28 mouse cellular contexts compared by ENCODE assay signal in genomic region chr12:104142427-104142826, GRCm38 (mm10). TPM values are rescaled to one million over a fixed set of nuclear protein-coding genes. Genes with fewer than 3 reads are reported as not detected.
"Had no signal": no experiment of that assay in that cellular context is flagged by ENCODE, and none has a peak within 500 bp of the region (broad histone marks: within the 10 kb centered on the region; RNA-seq: fewer than 3 reads in every experiment).

No protein-coding gene starts in this region.

- H3K4me1 ChIP-seq: liver, embryonic 13.5 days; midbrain, embryonic 13.5 days; stomach, embryonic 15.5 days had no signal

- H3K9ac ChIP-seq: liver, embryonic 13.5 days; midbrain, embryonic 13.5 days; stomach, embryonic 15.5 days had no signal

- H3K27me3 ChIP-seq: liver, embryonic 13.5 days; midbrain, embryonic 13.5 days; stomach, embryonic 15.5 days had no signal

- H3K27ac ChIP-seq: liver, embryonic 13.5 days; midbrain, embryonic 13.5 days; stomach, embryonic 15.5 days had no signal

- H3K4me2 ChIP-seq: liver, embryonic 13.5 days; midbrain, embryonic 13.5 days; stomach, embryonic 15.5 days had no signal

- H3K4me3 ChIP-seq: liver, embryonic 13.5 days; midbrain, embryonic 13.5 days; stomach, embryonic 15.5 days had no signal

- H3K9me3 ChIP-seq: liver, embryonic 13.5 days; midbrain, embryonic 13.5 days; stomach, embryonic 15.5 days had no signal

- H3K36me3 ChIP-seq: liver, embryonic 13.5 days; midbrain, embryonic 13.5 days; stomach, embryonic 15.5 days had no signal

- ATAC-seq: midbrain, embryonic 13.5 days; midbrain, embryonic 16.5 days had no signal

- DNase-seq: kidney, adult 18-20 months; kidney, adult 9 months; kidney, postnatal 14 days; kidney, postnatal 4 days; left cerebral cortex, postnatal 4 days; liver, embryonic 13.5 days; lung, adult 2 months; lung, postnatal 14 days; lung, postnatal 4 days; thymus, adult 18-20 months; thymus, postnatal 14 days had no signal

RNA-seq across cellular contexts. Expression of gene Serpina3c, which starts 11.2 kb away (rescaled TPM):
- total RNA-seq: left cerebral cortex, adult 8-10 months; left cerebral cortex, postnatal 14 days; left cerebral cortex, postnatal 4 days; liver, adult 2 months had no signal
- polyA plus RNA-seq: kidney, embryonic 16.5 days; liver, adult 2 months; liver, embryonic 13.5 days; midbrain, embryonic 13.5 days; neural tube, embryonic 11.5 days; neural tube, embryonic 14.5 days; stomach, embryonic 15.5 days had no signal

RNA-seq across cellular contexts. Expression of gene Serpina3b, which starts 14.6 kb away (rescaled TPM):
- total RNA-seq: layer of hippocampus, adult 18-20 months; layer of hippocampus, postnatal 14 days; left cerebral cortex, adult 8-10 months; left cerebral cortex, postnatal 14 days; left cerebral cortex, postnatal 4 days; megakaryocyte, adult 5-6 weeks had no signal
- polyA plus RNA-seq: kidney, embryonic 16.5 days; liver, adult 2 months; lung, adult 2 months; lung, embryonic 16.5 days; midbrain, embryonic 13.5 days; midbrain, embryonic 16.5 days; neural tube, embryonic 11.5 days; neural tube, embryonic 14.5 days; small intestine, adult 2 months; stomach, embryonic 15.5 days had no signal

RNA-seq across cellular contexts. Expression of gene Serpina3a, which starts 29.9 kb away (rescaled TPM):
- total RNA-seq: layer of hippocampus, adult 18-20 months; layer of hippocampus, postnatal 14 days; left cerebral cortex, adult 8-10 months; left cerebral cortex, postnatal 14 days; left cerebral cortex, postnatal 4 days; liver, adult 2 months; megakaryocyte, adult 5-6 weeks had no signal
- polyA plus RNA-seq: kidney, embryonic 16.5 days; limb, embryonic 14.5 days; liver, adult 2 months; liver, embryonic 13.5 days; liver, embryonic 16.5 days; lung, adult 2 months; lung, embryonic 16.5 days; midbrain, embryonic 13.5 days; midbrain, embryonic 16.5 days; neural tube, embryonic 11.5 days; neural tube, embryonic 14.5 days; small intestine, adult 2 months; spleen, adult 2 months; stomach, embryonic 15.5 days had no signal

RNA-seq across cellular contexts. Expression of gene Serpina5, which starts 41.5 kb away (rescaled TPM):
- total RNA-seq: layer of hippocampus, adult 18-20 months; layer of hippocampus, postnatal 14 days; left cerebral cortex, adult 8-10 months; left cerebral cortex, postnatal 14 days; left cerebral cortex, postnatal 4 days; liver, adult 2 months; megakaryocyte, adult 5-6 weeks had no signal
- polyA plus RNA-seq: limb, embryonic 14.5 days; lung, adult 2 months; lung, embryonic 16.5 days; midbrain, embryonic 13.5 days; midbrain, embryonic 16.5 days; neural tube, embryonic 11.5 days; neural tube, embryonic 14.5 days; small intestine, adult 2 months; spleen, adult 2 months had no signal
